Mouse (Mus musculus) telencephalon, adult 2 months (tissue): ENCODE results near the gene Ruvbl2.
A peak's percentile ranks its signal among the peaks of the same experiment; 100 is the strongest.
"Not testable (repeated sequence)": the region's sequence is repeated elsewhere in the genome, so short reads cannot be mapped to it uniquely, and the experiment has no call there.

Experiments used
- DNase-seq: peaks from one replicate; pipeline ENCODE4 v3.0.0-alpha.2; 2011; ENCODE audit warnings: low read depth, low spot score

Ruvbl2 gene

GRCm38 (mm10) chr7:45401521-45402085 is 36.3 kb downstream of the Ruvbl2 start:
- no peak for DNase-seq

GRCm38 (mm10) chr7:45396787-45397186 is 41.1 kb downstream of the Ruvbl2 start:
- DNase-seq = no peak

- DNase-seq = not testable (repeated sequence)
Measured at GRCm38 (mm10) chr7:45396337-45396775, 41.5 kb downstream of the Ruvbl2 start.

DNA sequence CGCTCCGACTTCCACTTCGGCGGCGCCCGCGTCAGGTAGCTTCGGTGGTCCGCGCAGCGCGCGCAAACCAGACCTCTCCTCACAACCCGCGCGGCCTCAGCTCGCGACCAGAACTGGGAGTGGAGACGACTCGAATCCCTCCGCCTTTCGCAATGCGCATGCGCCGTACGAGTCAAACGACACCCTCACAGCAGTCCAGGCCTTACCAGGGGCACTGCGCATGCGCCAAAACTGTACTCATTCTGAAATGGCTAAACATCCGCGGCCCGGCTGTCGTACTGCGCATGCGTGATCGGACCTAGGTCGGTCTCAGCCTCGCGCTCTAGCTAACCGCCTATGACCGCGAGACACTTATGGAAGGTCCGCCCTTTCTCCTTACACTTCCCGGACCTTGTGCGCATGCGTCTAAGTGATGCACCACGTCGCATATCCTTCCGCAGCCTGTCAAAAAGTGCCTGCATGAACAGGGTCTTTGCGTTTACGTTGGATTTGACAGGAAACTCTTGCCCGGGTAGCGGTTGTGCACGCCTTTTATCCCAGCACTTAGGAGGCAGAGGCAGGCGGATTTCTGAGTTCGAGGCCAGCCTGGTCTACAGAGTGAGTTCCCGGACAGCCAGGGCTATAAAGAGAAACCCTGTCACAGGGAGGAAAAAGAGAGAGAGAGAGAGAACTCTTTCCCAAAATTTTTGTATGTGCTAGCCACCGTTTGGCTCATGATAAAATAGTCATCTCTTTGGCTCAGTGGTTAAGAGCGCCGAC is 42.1 kb downstream of the Ruvbl2 start, which contains the start of gene Snrnp70:
Snrnp70 (minus strand) TSS at position 165 of the 759 bp plus-strand sequence.
- peak; percentile 100 for DNase-seq

DNA sequence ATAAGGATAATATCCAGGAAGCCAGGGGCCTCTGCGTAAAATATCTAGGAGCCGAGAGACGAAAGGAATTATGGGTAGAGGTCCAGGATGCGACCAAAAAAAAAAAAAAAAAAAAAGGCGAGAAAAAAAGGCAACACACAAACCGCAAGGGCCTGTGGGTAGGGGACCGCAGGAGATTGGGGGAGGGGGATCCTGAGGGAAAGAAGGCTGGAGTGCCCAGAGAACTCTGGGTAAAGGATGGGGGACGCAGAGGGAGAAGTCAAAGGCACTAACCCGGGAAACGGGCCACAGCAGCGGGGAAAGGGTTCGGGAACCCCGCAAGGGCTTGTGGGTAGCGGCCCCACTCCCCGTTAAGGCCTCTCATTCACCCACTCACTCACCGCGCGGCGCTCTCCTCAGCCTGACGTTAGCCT is 42.8 kb downstream of the Ruvbl2 start:
- DNase-seq = peak; percentile 71

GRCm38 (mm10) chr7:45386077-45386476 is 51.8 kb downstream of the Ruvbl2 start:
- DNase-seq = no peak

DNA sequence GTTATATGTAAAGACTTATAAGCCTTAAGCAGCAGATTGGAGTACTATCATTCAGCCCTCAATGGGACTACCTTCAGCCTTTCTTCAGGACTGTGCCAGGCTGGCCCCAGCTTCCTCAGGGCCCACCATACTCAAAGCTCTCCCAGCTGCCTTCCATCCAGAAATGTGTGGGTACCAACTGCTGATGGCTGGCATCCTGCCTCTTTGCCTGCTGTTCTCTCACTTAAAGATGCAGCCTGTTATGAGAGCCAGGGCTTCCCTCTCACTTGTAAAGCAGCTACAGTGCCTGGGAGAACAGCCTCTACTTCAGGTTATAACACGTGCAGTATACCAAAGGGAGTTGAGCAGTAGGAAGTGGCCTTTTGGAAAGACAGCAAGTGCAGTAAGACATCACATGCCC is 61.8 kb downstream of the Ruvbl2 start:
- DNase-seq = no peak

DNA sequence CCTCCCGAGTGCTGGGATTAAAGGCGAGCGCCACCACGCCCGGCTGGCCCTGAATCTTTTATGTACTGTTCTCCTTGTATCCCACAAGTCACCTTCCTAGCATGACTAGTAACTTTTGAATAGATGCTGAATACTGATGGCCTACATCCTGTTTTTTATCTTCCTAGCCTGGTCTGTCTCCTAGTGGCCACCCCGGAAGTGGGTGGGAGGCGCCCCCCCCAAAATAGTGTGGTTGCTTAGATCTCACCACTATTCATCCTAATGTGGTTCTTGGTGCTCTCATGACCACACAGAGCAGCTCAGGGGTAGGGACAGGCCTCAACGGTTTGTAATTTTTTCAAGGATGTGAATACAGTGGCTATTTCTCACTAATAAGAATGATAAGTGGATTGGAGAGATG is 63.3 kb downstream of the Ruvbl2 start:
- no peak for DNase-seq

DNA sequence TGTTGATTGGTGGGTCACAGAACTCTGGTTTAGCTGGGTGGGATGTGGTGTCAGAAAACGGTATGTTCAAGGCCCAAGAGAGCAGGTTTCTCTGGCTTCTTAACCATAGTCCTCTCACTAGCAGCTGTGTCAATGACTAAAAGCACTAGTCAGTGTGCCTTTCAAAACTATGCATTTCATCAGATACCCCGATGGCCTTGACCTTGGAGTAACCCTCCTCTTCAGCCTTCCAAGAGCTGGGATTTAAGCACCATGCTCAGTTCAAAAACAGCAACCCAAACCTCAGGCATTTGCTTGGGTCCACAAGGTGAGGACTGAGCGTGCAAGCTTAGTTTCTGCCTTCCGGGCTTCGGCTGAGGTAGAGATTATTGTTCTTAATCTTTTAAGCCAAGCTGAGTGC is 65.5 kb downstream of the Ruvbl2 start:
- no peak for DNase-seq
